11 mouse cellular contexts compared by ENCODE assay signal in genomic region chr5:76013881-76014431, GRCm38 (mm10). TPM values are rescaled to one million over a fixed set of nuclear protein-coding genes. Genes with fewer than 3 reads are reported as not detected.
DNase-seq lines count a peak whose midpoint lies in the region; ATAC-seq lines count a peak whose summit lies in the region.
"Had no signal": no experiment of that assay in that cellular context is flagged by ENCODE, and none has a peak within 500 bp of the region (broad histone marks: within the 10 kb centered on the region; RNA-seq: fewer than 3 reads in every experiment).

No protein-coding gene starts in this region.

- DNase-seq in embryo, embryonic 10.5 days (ENCODE audit: low spot score) = peak; percentile 19
- no peak for DNase-seq in embryo, embryonic 11 days
- DNase-seq in forebrain, embryonic 11.5 days (ENCODE audit: low spot score) = no peak
- no peak for DNase-seq in gastrocnemius, postnatal 10 days
- DNase-seq: cerebellum, adult 2 months; thymus, postnatal 4 days had no signal

- ATAC-seq in intestine, embryonic 15.5 days = no peak
- 0 out of 2 replicates have a peak, but pooled peaks have one; percentile 37 for ATAC-seq in liver, embryonic 16.5 days (ENCODE audit: low read depth)
- ATAC-seq in forebrain, embryonic 11.5 days (replicated peaks; ENCODE audit: low FRiP score) = no peak
- ATAC-seq in inflammation-experienced regulatory T-cells, adult 6 months = no peak
- ATAC-seq: forebrain, embryonic 14.5 days had no signal

- H3K27me3 ChIP-seq in intestine, embryonic 15.5 days (replicated peaks) = no peaks in the 10 kb centered on the region
- no peaks in the 10 kb centered on the region for H3K27me3 ChIP-seq in liver, embryonic 16.5 days (ENCODE audit: control insufficient read depth, insufficient read depth, low read depth, low read length)
- H3K27me3 ChIP-seq in forebrain, embryonic 11.5 days (ENCODE audit: control insufficient read depth, insufficient read depth, low read length) = no peaks in the 10 kb centered on the region

- H3K4me1 ChIP-seq in brown adipose tissue, adult 24 weeks (ENCODE audit: control insufficient read depth, insufficient read depth, insufficient read length, low read length) = peaks cover 22% of the 10 kb centered on the region
- H3K4me1 ChIP-seq in intestine, embryonic 15.5 days (replicated peaks) = no peaks in the 10 kb centered on the region
- H3K4me1 ChIP-seq in liver, embryonic 16.5 days (ENCODE audit: control insufficient read depth, low read depth, low read length) = no peaks in the 10 kb centered on the region
- no peaks in the 10 kb centered on the region for H3K4me1 ChIP-seq in forebrain, embryonic 11.5 days (replicated peaks; ENCODE audit: control insufficient read depth, insufficient read depth, low read length)

- H3K4me2 ChIP-seq in intestine, embryonic 15.5 days (replicated peaks) = no peak overlapping the region
- no peak overlapping the region for H3K4me2 ChIP-seq in liver, embryonic 16.5 days (ENCODE audit: low read depth, low read length)
- no peak overlapping the region for H3K4me2 ChIP-seq in forebrain, embryonic 11.5 days (ENCODE audit: low read depth, low read length, severe bottlenecking)

- H3K9ac ChIP-seq in intestine, embryonic 15.5 days = no peak overlapping the region
- no peak overlapping the region for H3K9ac ChIP-seq in liver, embryonic 16.5 days (ENCODE audit: low read depth, low read length)
- H3K9ac ChIP-seq in forebrain, embryonic 11.5 days (ENCODE audit: low read length) = no peak overlapping the region

- peak overlapping the region; percentile 11; the same call in 1 of the 2 replicates for H3K4me3 ChIP-seq in brown adipose tissue, adult 24 weeks (ENCODE audit: insufficient read depth, low read depth, low read length)
- no peak overlapping the region for H3K4me3 ChIP-seq in intestine, embryonic 15.5 days (replicated peaks)
- H3K4me3 ChIP-seq in liver, embryonic 16.5 days (ENCODE audit: low read depth, low read length) = no peak overlapping the region
- no peak overlapping the region for H3K4me3 ChIP-seq in forebrain, embryonic 11.5 days (ENCODE audit: low read depth, low read length)

- WGBS in intestine, embryonic 15.5 days = 73% methylated on average over 7 of the region's 7 CpGs
- 36% methylated on average over 7 of the region's 7 CpGs for WGBS in liver, embryonic 16.5 days (ENCODE audit: insufficient replicate concordance)
- 73% methylated on average over 7 of the region's 7 CpGs for WGBS in forebrain, embryonic 11.5 days

- H3K9me3 ChIP-seq in intestine, embryonic 15.5 days = no peaks in the 10 kb centered on the region
- H3K9me3 ChIP-seq in liver, embryonic 16.5 days (replicated peaks; ENCODE audit: control insufficient read depth, low read length) = no peaks in the 10 kb centered on the region
- no peaks in the 10 kb centered on the region for H3K9me3 ChIP-seq in forebrain, embryonic 11.5 days (ENCODE audit: control insufficient read depth, low read length)

- no peaks in the 10 kb centered on the region for H3K36me3 ChIP-seq in intestine, embryonic 15.5 days
- no peaks in the 10 kb centered on the region for H3K36me3 ChIP-seq in liver, embryonic 16.5 days (ENCODE audit: control insufficient read depth, insufficient read depth)
- no peaks in the 10 kb centered on the region for H3K36me3 ChIP-seq in forebrain, embryonic 11.5 days (ENCODE audit: control insufficient read depth, insufficient read depth, low read length)

- H3K27ac ChIP-seq in brown adipose tissue, adult 24 weeks (replicated peaks; ENCODE audit: low read depth, low read length) = peak overlapping the region; percentile 95
- H3K27ac ChIP-seq in intestine, embryonic 15.5 days = peak overlapping the region; percentile 27; the same call in 1 of the 2 replicates
- no peak overlapping the region for H3K27ac ChIP-seq in liver, embryonic 16.5 days (ENCODE audit: low read length)
- no peak overlapping the region for H3K27ac ChIP-seq in forebrain, embryonic 11.5 days (ENCODE audit: low read depth, low read length)

RNA-seq across cellular contexts. Expression of gene Kdr, which starts 35.7 kb away (rescaled TPM):
- 22.0 and 39.9 TPM in 2 replicates for polyA plus RNA-seq in brown adipose tissue, adult 24 weeks (2012; ENCODE audit: insufficient read depth, insufficient read length, missing spikeins)
- 24.4 and 25.5 TPM in 2 replicates for polyA plus RNA-seq in intestine, embryonic 15.5 days (2015; fragmentation: Nextera tagmentation; extraction: Ambion mirVana)
- polyA plus RNA-seq in liver, embryonic 16.5 days (2015; fragmentation: Nextera tagmentation; extraction: Ambion mirVana) = 8.6 and 9.6 TPM in 2 replicates
- polyA plus RNA-seq in forebrain, embryonic 11.5 days (2014; fragmentation: Nextera tagmentation; extraction: Ambion mirVana) = 28.8 and 28.9 TPM in 2 replicates
- total RNA-seq in gastrocnemius, postnatal 10 days (2021) = 10 to 100 TPM; 38.5 to 48.0 TPM
- polyA plus RNA-seq in inflammation-experienced regulatory T-cells, adult 6 months (2017; shearing (Covaris generic)) = under 1 TPM in 1 of 3 experiments, not detected in 2; 0.06 TPM

Comparison
In these comparisons a context has a peak if more than half of its experiments do, and no peak if none do; other contexts are left out.
1. H3K27ac ChIP-seq: peak in brown adipose tissue, adult 24 weeks (single experiment) and intestine, embryonic 15.5 days (single experiment); none in liver, embryonic 16.5 days (single experiment) and forebrain, embryonic 11.5 days (single experiment).